ENCODE assay signal across 8 mouse cellular contexts in genomic region chr12:87199206-87199972, GRCm38 (mm10). TPM values are rescaled to one million over a fixed set of nuclear protein-coding genes. Genes with fewer than 3 reads are reported as not detected.
DNase-seq lines count a peak whose midpoint lies in the region; ATAC-seq and TF ChIP-seq lines count a peak whose summit lies in the region.

Gene Samd15 (plus strand): TSS chr12:87199723.

- H3K9me3 ChIP-seq in E14TG2a.4 (ENCODE audit: low read length): no peaks in the 10 kb centered on the region
- H3K9me3 ChIP-seq in forebrain, embryonic 11.5 days (ENCODE audit: control insufficient read depth, low read length): no peaks in the 10 kb centered on the region
- no peaks in the 10 kb centered on the region for H3K9me3 ChIP-seq in neural tube, embryonic 15.5 days (replicated peaks)

- H3K4me1 ChIP-seq in E14TG2a.4 (replicated peaks; ENCODE audit: low read depth, low read length): peaks cover 25% of the 10 kb centered on the region
- H3K4me1 ChIP-seq in forebrain, embryonic 11.5 days (replicated peaks; ENCODE audit: control insufficient read depth, insufficient read depth, low read length): peaks cover 8% of the 10 kb centered on the region; the same call in 1 of the 2 replicates
- 0 out of 2 replicates have a peak, but pooled peaks cover 4% of the 10 kb centered on the region for H3K4me1 ChIP-seq in lung, adult 2 months (ENCODE audit: control insufficient read depth, insufficient read depth, low read length)
- peaks cover 15% of the 10 kb centered on the region for H3K4me1 ChIP-seq in neural tube, embryonic 15.5 days

- H3K9ac ChIP-seq in forebrain, embryonic 11.5 days (ENCODE audit: low read length): peak within 1 kb of the TSS; percentile 85
- H3K9ac ChIP-seq in neural tube, embryonic 15.5 days (replicated peaks): peak within 1 kb of the TSS; percentile 84

- TF ChIP-seq CTCF in E14TG2a.4 (conservative IDR thresholded peaks at IDR 0.05; ENCODE audit: low read length): no peak
- no peak for TF ChIP-seq CTCF in lung, adult 2 months (IDR thresholded peaks at IDR 0.05; ENCODE audit: insufficient read depth, low read length)

- H3K4me2 ChIP-seq in forebrain, embryonic 11.5 days (ENCODE audit: low read depth, low read length, severe bottlenecking): peak within 1 kb of the TSS; percentile 90
- peak within 1 kb of the TSS; percentile 79 for H3K4me2 ChIP-seq in neural tube, embryonic 15.5 days

- peak within 1 kb of the TSS; percentile 93 for H3K4me3 ChIP-seq in E14TG2a.4 (replicated peaks; ENCODE audit: low read length)
- H3K4me3 ChIP-seq in forebrain, embryonic 11.5 days (ENCODE audit: low read depth, low read length): peak within 1 kb of the TSS; percentile 82
- peak within 1 kb of the TSS; percentile 84 for H3K4me3 ChIP-seq in lung, adult 2 months (replicated peaks; ENCODE audit: extremely low read depth, low read depth, low read length)
- peak within 1 kb of the TSS; percentile 65 for H3K4me3 ChIP-seq in neural tube, embryonic 15.5 days (replicated peaks)

- 1% methylated on average over 38 of the region's 38 CpGs for WGBS in forebrain, embryonic 11.5 days
- WGBS in lung, adult 2 months: 2% methylated on average over 38 of the region's 38 CpGs
- 3% methylated on average over 38 of the region's 38 CpGs for WGBS in neural tube, embryonic 15.5 days

- no peak for TF ChIP-seq POLR2A in lung, adult 2 months (IDR thresholded peaks at IDR 0.05; ENCODE audit: borderline replicate concordance, extremely low read depth, low read depth, low read length)

- ATAC-seq in forebrain, embryonic 11.5 days (replicated peaks; ENCODE audit: low FRiP score): peak; percentile 59
- ATAC-seq in neural tube, embryonic 15.5 days (ENCODE audit: low FRiP score): peak; percentile 68

- H3K27me3 ChIP-seq in E14TG2a.4 (ENCODE audit: insufficient read depth, low read length): peaks cover 4% of the 10 kb centered on the region; the same call in 1 of the 2 replicates
- no peaks in the 10 kb centered on the region for H3K27me3 ChIP-seq in forebrain, embryonic 11.5 days (ENCODE audit: control insufficient read depth, insufficient read depth, low read length)
- H3K27me3 ChIP-seq in neural tube, embryonic 15.5 days (replicated peaks): no peaks in the 10 kb centered on the region

- intact Hi-C loops in heart, postnatal 14 days (cut with DNase I): loop anchor here (5.0 kb wide), 1 partner anchor 52 kb away; the partner anchor contains the start of genes Gstz1 and Pomt2

- no peaks in the 10 kb centered on the region for H3K36me3 ChIP-seq in E14TG2a.4 (ENCODE audit: insufficient read depth, low read length)
- no peaks in the 10 kb centered on the region for H3K36me3 ChIP-seq in forebrain, embryonic 11.5 days (ENCODE audit: control insufficient read depth, insufficient read depth, low read length)
- no peaks in the 10 kb centered on the region for H3K36me3 ChIP-seq in neural tube, embryonic 15.5 days

- DNase-seq in adrenal gland, postnatal 25 days: peak; percentile 47
- DNase-seq in forebrain, embryonic 11.5 days (ENCODE audit: low spot score): no peak
- peak; percentile 36 for DNase-seq in heart, postnatal 14 days
- peak; percentile 21 to 54 for DNase-seq in kidney, postnatal 25 days
- peak; percentile 42 for DNase-seq in lung, adult 2 months
- DNase-seq in thymus, postnatal 25 days: peak; percentile 76

- peak within 1 kb of the TSS; percentile 79 for H3K27ac ChIP-seq in forebrain, embryonic 11.5 days (ENCODE audit: low read depth, low read length)
- peak within 1 kb of the TSS; percentile 90 for H3K27ac ChIP-seq in neural tube, embryonic 15.5 days (replicated peaks)

RNA-seq across cellular contexts. Expression of gene Samd15, which starts in this region (rescaled TPM):
- total RNA-seq in adrenal gland, postnatal 25 days (2021): 2.8 TPM in 2 replicates
- polyA plus RNA-seq in forebrain, embryonic 11.5 days (2014; fragmentation: Nextera tagmentation; extraction: Ambion mirVana): 1.4 and 1.6 TPM in 2 replicates
- under 1 TPM; 0.32 to 0.57 TPM for total RNA-seq in heart, postnatal 14 days (2021)
- polyA plus RNA-seq in lung, adult 2 months (2012; rRNA removed): not detected in 2 replicates
- polyA plus RNA-seq in neural tube, embryonic 15.5 days (2015; fragmentation: Nextera tagmentation; extraction: Ambion mirVana): 2.5 TPM in 2 replicates

Comparison
In these comparisons a context has a peak if more than half of its experiments do, and no peak if none do; other contexts are left out.
1. Peak in DNase-seq in heart, postnatal 14 days; RNA of the gene not detected or under 1 TPM.
2. Peak in DNase-seq and H3K4me3 ChIP-seq in lung, adult 2 months; RNA of the gene not detected or under 1 TPM.